Mouse (Mus musculus) kidney, postnatal 0 days (tissue): ENCODE measurements at regions not wholly inside any gene's neighbourhood (a gene's known extent, or its start where the extent isn't known, plus 50 kb on each side); places are given as distances from the start of the nearest gene placed in this dataset.

Experiments
- ATAC-seq: fragments of 200-750 bp; cut with Nextera tagmentation; replicated peaks from 2 replicates; pipeline ENCODE4 v1.8.0; 2017; ENCODE audit warnings: low read depth, moderate number of reproducible peaks, moderate TSS enrichment, moderate library complexity; ENCODE audit not compliant: low FRiP score
- DNase-seq: peaks from one replicate; pipeline ENCODE4 v3.0.0-alpha.2; 2016; ENCODE audit warnings: low spot score
- H3K27ac ChIP-seq: fragments of 300-500 bp; sonication (generic); 2 replicates; pipeline ENCODE4 v1.5.1; 2014; ENCODE audit warnings: mild to moderate bottlenecking
- H3K27me3 ChIP-seq: fragments of 300-500 bp; sonication (generic); 2 replicates; pipeline ENCODE4 v1.6.1; 2014; ENCODE audit warnings: low read length, mixed read lengths; ENCODE audit not compliant: insufficient read depth
- H3K36me3 ChIP-seq: fragments of 300-500 bp; sonication (generic); 2 replicates; pipeline ENCODE4 v1.6.1; 2014; ENCODE audit warnings: low read length, mixed read lengths; ENCODE audit not compliant: insufficient read depth
- H3K4me1 ChIP-seq: fragments of 300-500 bp; sonication (generic); replicated peaks from 2 replicates; pipeline ENCODE4 v1.6.1; 2014; ENCODE audit warnings: antibody characterized with exemption, low read length, mixed read lengths; ENCODE audit not compliant: insufficient read depth
- H3K4me2 ChIP-seq: fragments of 300-500 bp; sonication (generic); 2 replicates; pipeline ENCODE4 v1.6.1; 2014; ENCODE audit warnings: mild to moderate bottlenecking, low read length, moderate library complexity, mixed read lengths
- H3K4me3 ChIP-seq: fragments of 300-500 bp; sonication (generic); replicated peaks from 2 replicates; pipeline ENCODE4 v1.5.1; 2014; ENCODE audit warnings: low read depth, low read length
- H3K9ac ChIP-seq: fragments of 300-500 bp; sonication (generic); 2 replicates; pipeline ENCODE4 v1.6.1; 2014; ENCODE audit warnings: low read depth, low read length
- H3K9me3 ChIP-seq: fragments of 300-500 bp; sonication (generic); replicated peaks from 2 replicates; pipeline ENCODE4 v1.6.1; 2016; ENCODE audit warnings: low read length, inconsistent platforms, mixed read lengths
- CTCF ChIP-seq: IDR thresholded peaks from 2 replicates; pipeline ENCODE4 v1.5.1; 2016; ENCODE audit warnings: antibody characterized with exemption, low read depth, mild to moderate bottlenecking, moderate library complexity
- WGBS: fragments of 180-500 bp; shearing (Covaris S2); extraction: QIAGEN DNeasy Blood & Tissue Kit; methylation state at CpG from one replicate; pipeline ENCODE4 v1.1.7; 2014; 5-methylcytosine and 5-hydroxymethylcytosine counted together

- H3K9me3 ChIP-seq: no peaks in the 10 kb centered on the region
- WGBS: 61% methylated on average over 4 of the region's 4 CpGs
- no peaks in the 10 kb centered on the region for H3K36me3 ChIP-seq
- no peak overlapping the region for H3K4me2 ChIP-seq
- H3K4me1 ChIP-seq: no peaks in the 10 kb centered on the region
- TF ChIP-seq CTCF: no peak
- DNase-seq: peak; percentile 5
- H3K27ac ChIP-seq: no peak overlapping the region
- no peak for ATAC-seq
- no peaks in the 10 kb centered on the region for H3K27me3 ChIP-seq
- H3K9ac ChIP-seq: no peak overlapping the region
- no peak overlapping the region for H3K4me3 ChIP-seq
Observed at GRCm38 (mm10) chr17:68936016-68936415, 109.6 kb downstream of the Tmem200c start.

- no peaks in the 10 kb centered on the region for H3K36me3 ChIP-seq
- no peak for TF ChIP-seq CTCF
- no peak for DNase-seq
- H3K9me3 ChIP-seq: no peaks in the 10 kb centered on the region
- H3K27me3 ChIP-seq: no peaks in the 10 kb centered on the region
- no peaks in the 10 kb centered on the region for H3K4me1 ChIP-seq
- WGBS: 86% methylated on average over 2 of the region's 2 CpGs
- no peak for ATAC-seq
- no peak overlapping the region for H3K9ac ChIP-seq
- no peak overlapping the region for H3K4me2 ChIP-seq
- no peak overlapping the region for H3K27ac ChIP-seq
- no peak overlapping the region for H3K4me3 ChIP-seq
Observed at GRCm38 (mm10) chr17:68956275-68956674, 119.2 kb upstream of the Epb41l3 start.

GRCm38 (mm10) chr17:68961160-68961559 is 114.3 kb upstream of the Epb41l3 start:
- no peak overlapping the region for H3K27ac ChIP-seq
- no peaks in the 10 kb centered on the region for H3K9me3 ChIP-seq
- H3K27me3 ChIP-seq: no peaks in the 10 kb centered on the region
- H3K4me1 ChIP-seq: no peaks in the 10 kb centered on the region
- H3K36me3 ChIP-seq: no peaks in the 10 kb centered on the region
- TF ChIP-seq CTCF: no peak
- DNase-seq: no peak
- WGBS: 63% methylated on average over 2 of the region's 2 CpGs
- no peak overlapping the region for H3K4me3 ChIP-seq
- no peak overlapping the region for H3K4me2 ChIP-seq
- ATAC-seq: peak; percentile 72; the same call in 1 of the 2 replicates
- no peak overlapping the region for H3K9ac ChIP-seq

GRCm38 (mm10) chr17:68975606-68976005 is 99.9 kb upstream of the Epb41l3 start:
- TF ChIP-seq CTCF: no peak
- peak; percentile 0 for DNase-seq
- Histone ChIP-seq H3K4me3 (no peak overlapping the region), H3K36me3 (no peaks in the 10 kb centered on the region), H3K4me1 (no peaks in the 10 kb centered on the region), H3K9ac (no peak overlapping the region), H3K4me2 (no peak overlapping the region), H3K9me3 (no peaks in the 10 kb centered on the region), H3K27me3 (no peaks in the 10 kb centered on the region), H3K27ac (no peak overlapping the region)
- WGBS: 45% methylated on average over 13 of the region's 13 CpGs
- no peak for ATAC-seq

- ATAC-seq: no peak
- Histone ChIP-seq H3K27ac (no peak overlapping the region), H3K4me1 (no peaks in the 10 kb centered on the region), H3K9me3 (no peaks in the 10 kb centered on the region), H3K27me3 (no peaks in the 10 kb centered on the region), H3K4me2 (no peak overlapping the region), H3K9ac (no peak overlapping the region), H3K36me3 (no peaks in the 10 kb centered on the region), H3K4me3 (no peak overlapping the region)
- TF ChIP-seq CTCF: no peak
- WGBS: 81% methylated on average over 9 of the region's 9 CpGs
- no peak for DNase-seq
Observed at GRCm38 (mm10) chr17:68978151-68978550, 97.3 kb upstream of the Epb41l3 start.

GRCm38 (mm10) chr17:68981120-68981519 is 94.4 kb upstream of the Epb41l3 start:
- Histone ChIP-seq H3K4me1 (no peaks in the 10 kb centered on the region), H3K4me2 (no peak overlapping the region), H3K4me3 (no peak overlapping the region), H3K9me3 (no peaks in the 10 kb centered on the region), H3K27ac (no peak overlapping the region), H3K36me3 (no peaks in the 10 kb centered on the region), H3K9ac (no peak overlapping the region), H3K27me3 (no peaks in the 10 kb centered on the region)
- WGBS: 67% methylated on average over 11 of the region's 11 CpGs
- no peak for TF ChIP-seq CTCF
- DNase-seq (no peak), ATAC-seq (no peak)

GRCm38 (mm10) chr17:68982094-68982493 is 93.4 kb upstream of the Epb41l3 start:
- Histone ChIP-seq H3K9me3 (no peaks in the 10 kb centered on the region), H3K27ac (no peak overlapping the region), H3K4me3 (no peak overlapping the region), H3K4me2 (no peak overlapping the region), H3K9ac (no peak overlapping the region), H3K4me1 (no peaks in the 10 kb centered on the region), H3K27me3 (no peaks in the 10 kb centered on the region), H3K36me3 (no peaks in the 10 kb centered on the region)
- WGBS: 91% methylated on average over 6 of the region's 6 CpGs
- DNase-seq (no peak), ATAC-seq (no peak)
- no peak for TF ChIP-seq CTCF
